In genomic region chr17:82779096-82779495, GRCm38 (mm10) we compare ENCODE assay signal across 19 mouse cellular contexts.
DNase-seq lines count a peak whose midpoint lies in the region; ATAC-seq and TF ChIP-seq lines count a peak whose summit lies in the region.
"Had no signal": no experiment of that assay in that cellular context is flagged by ENCODE, and none has a peak within 500 bp of the region (broad histone marks: within the 10 kb centered on the region; RNA-seq: fewer than 3 reads in every experiment).

No protein-coding gene starts in this region.

- no peaks in the 10 kb centered on the region for H3K9me3 ChIP-seq in stomach, postnatal 0 days (ENCODE audit: control insufficient read depth, low read length)
- H3K9me3 ChIP-seq: embryonic facial prominence, embryonic 15.5 days; hindbrain, embryonic 13.5 days; limb, embryonic 15.5 days; liver, embryonic 15.5 days; midbrain, embryonic 10.5 days had no signal

- ATAC-seq in stomach, postnatal 0 days (ENCODE audit: low FRiP score, low TSS enrichment) = no peak

- no peaks in the 10 kb centered on the region for H3K27me3 ChIP-seq in stomach, postnatal 0 days (ENCODE audit: control insufficient read depth, insufficient read depth, low read length)
- H3K27me3 ChIP-seq: embryonic facial prominence, embryonic 15.5 days; hindbrain, embryonic 13.5 days; limb, embryonic 15.5 days; liver, embryonic 15.5 days had no signal

- peak; percentile 33 to 53 for DNase-seq in cerebellum, postnatal 14 days
- DNase-seq in cerebellum, postnatal 36 days = no peak
- peak; percentile 41 for DNase-seq in testis, postnatal 10 days (ENCODE audit: low spot score)
- DNase-seq in testis, postnatal 14 days (ENCODE audit: low spot score) = no peak
- DNase-seq in adrenal gland, postnatal 36 days = peak; percentile 3 to 17
- DNase-seq in stomach, postnatal 0 days (ENCODE audit: low spot score) = no peak
- no peak for DNase-seq in retina, embryonic 14.5 days (ENCODE audit: low spot score)
- DNase-seq: B cell, adult 2 months; cerebellum, adult 9-11 months; kidney, adult 9 months; kidney, postnatal 25 days; thymus, adult 18-20 months; thymus, postnatal 4 days had no signal

- no peaks in the 10 kb centered on the region for H3K36me3 ChIP-seq in stomach, postnatal 0 days (ENCODE audit: control insufficient read depth, insufficient read depth, low read length)
- H3K36me3 ChIP-seq: embryonic facial prominence, embryonic 15.5 days; hindbrain, embryonic 13.5 days; limb, embryonic 15.5 days; liver, embryonic 15.5 days; midbrain, embryonic 10.5 days had no signal

- no peak overlapping the region for H3K4me3 ChIP-seq in stomach, postnatal 0 days (ENCODE audit: low read depth, low read length)
- H3K4me3 ChIP-seq: embryonic facial prominence, embryonic 15.5 days; hindbrain, embryonic 13.5 days; limb, embryonic 15.5 days; liver, embryonic 15.5 days; midbrain, embryonic 10.5 days had no signal

- H3K27ac ChIP-seq in stomach, postnatal 0 days (replicated peaks) = no peak overlapping the region
- H3K27ac ChIP-seq: embryonic facial prominence, embryonic 15.5 days; hindbrain, embryonic 13.5 days; limb, embryonic 15.5 days; liver, embryonic 15.5 days; macrophage; midbrain, embryonic 10.5 days had no signal

- no peak overlapping the region for H3K4me2 ChIP-seq in stomach, postnatal 0 days (replicated peaks; ENCODE audit: low read depth)
- H3K4me2 ChIP-seq: embryonic facial prominence, embryonic 15.5 days; hindbrain, embryonic 13.5 days; limb, embryonic 15.5 days; liver, embryonic 15.5 days had no signal

- WGBS in stomach, postnatal 0 days = 73% methylated on average over 2 of the region's 2 CpGs

- no peaks in the 10 kb centered on the region for H3K4me1 ChIP-seq in stomach, postnatal 0 days (replicated peaks; ENCODE audit: control insufficient read depth, insufficient read depth)
- H3K4me1 ChIP-seq: embryonic facial prominence, embryonic 15.5 days; hindbrain, embryonic 13.5 days; limb, embryonic 15.5 days; liver, embryonic 15.5 days; midbrain, embryonic 10.5 days had no signal

- no peak for TF ChIP-seq EP300 in stomach, postnatal 0 days (optimal IDR thresholded peaks at IDR 0.05)

- TF ChIP-seq CTCF in stomach, postnatal 0 days (IDR thresholded peaks at IDR 0.05; ENCODE audit: low read depth) = no peak

- H3K9ac ChIP-seq in stomach, postnatal 0 days (ENCODE audit: low read length) = no peak overlapping the region
- H3K9ac ChIP-seq: embryonic facial prominence, embryonic 15.5 days; hindbrain, embryonic 13.5 days; limb, embryonic 15.5 days; liver, embryonic 15.5 days had no signal

Comparison
In these comparisons a context has a peak if more than half of its experiments do, and no peak if none do; other contexts are left out.
1. DNase-seq: peak in cerebellum, postnatal 14 days (2 of 2), testis, postnatal 10 days (single experiment) and adrenal gland, postnatal 36 days (2 of 2); none in cerebellum, postnatal 36 days (0 of 2), testis, postnatal 14 days (single experiment), stomach, postnatal 0 days (single experiment) and retina, embryonic 14.5 days (single experiment).